Mouse (Mus musculus) urinary bladder, postnatal 4 days (tissue): ENCODE measurements at regions not wholly inside any gene's neighbourhood (a gene's known extent, or its start where the extent isn't known, plus 50 kb on each side); places are given as distances from the start of the nearest gene placed in this dataset.

Experiments used
- DNase-seq, 2 experiments: peaks; one replicate each; pipeline ENCODE4 v3.0.0; 2021 to 2022; ENCODE audit warnings: low spot score in 2 of 2

DNA sequence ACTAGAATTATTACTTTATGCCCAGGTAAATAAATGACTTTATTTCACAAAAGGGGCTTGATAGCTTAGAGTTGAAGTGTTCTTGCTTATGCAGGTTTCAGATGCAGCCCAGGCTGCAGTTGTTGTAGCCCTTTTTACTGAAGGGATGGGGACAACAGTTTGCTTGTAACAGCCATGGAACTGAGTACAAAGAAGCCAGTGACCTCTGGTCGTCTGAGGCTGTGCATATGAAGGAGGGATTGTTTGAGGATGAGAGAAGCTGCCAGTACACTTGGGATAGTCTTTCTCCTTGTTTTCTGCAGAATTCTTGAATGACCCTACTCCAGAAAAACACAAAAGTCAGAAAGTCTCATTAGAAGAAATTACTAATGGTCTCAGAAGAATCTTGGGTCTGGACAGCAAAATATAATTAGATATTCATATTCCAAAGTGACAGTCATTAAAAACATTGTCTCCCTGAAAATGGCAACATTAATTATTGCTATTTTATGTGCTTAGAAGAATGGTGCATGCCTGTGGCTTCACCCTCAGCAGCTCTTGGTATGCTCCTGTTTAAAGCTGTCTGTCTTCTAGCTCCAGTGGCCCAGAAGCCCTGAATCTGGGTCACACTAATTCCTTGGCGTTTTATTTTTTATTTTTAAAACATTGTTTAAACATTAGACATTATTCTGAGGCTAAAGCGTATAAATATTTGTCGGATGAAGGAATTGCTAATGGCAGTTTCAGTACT lies 61.9 kb upstream of the Arhgap32 start:
- DNase-seq: no peak

GRCm38 (mm10) chr9:32057427-32058115 lies 58.4 kb upstream of the Arhgap32 start:
- no peak for DNase-seq

GRCm38 (mm10) chr9:32062740-32063139 lies 53.2 kb upstream of the Arhgap32 start:
- no peak for DNase-seq

DNA sequence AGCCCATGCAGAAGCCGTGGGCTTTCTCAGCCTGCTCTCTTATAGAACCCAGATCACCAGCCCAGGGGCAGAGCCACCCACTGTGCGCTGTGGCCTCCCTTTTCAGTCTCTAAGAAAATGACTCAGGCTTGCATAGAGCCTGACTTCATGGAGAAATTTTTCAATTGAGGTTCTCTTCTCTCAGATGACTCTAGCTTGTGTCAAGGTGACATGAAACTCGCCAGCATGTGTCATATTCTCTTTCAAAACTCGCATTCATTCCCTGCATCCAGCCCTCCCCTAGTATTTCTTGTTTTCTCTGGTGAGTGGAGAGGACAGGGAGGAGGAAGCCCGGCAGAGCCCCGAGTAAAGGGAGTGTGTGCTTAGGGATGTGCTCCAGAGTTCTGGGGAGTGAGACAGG lies 52.4 kb upstream of the Arhgap32 start:
- DNase-seq: no peak

- DNase-seq: no peak
These were observed 51.9 kb upstream of the Arhgap32 start for GRCm38 (mm10) chr9:32064007-32064550.
